Mouse (Mus musculus): ENCODE measurements around the gene Olfr112.
"Not testable (repeated sequence)": the region's sequence is repeated elsewhere in the genome, so short reads cannot be mapped to it uniquely, and the experiment has no call there.

The Olfr112 gene

GRCm38 (mm10) chr17:37569351-37569750 lies at the start of gene Olfr112:
Gene Olfr112, minus strand, starts transcription at chr17:37569451.
- DNase-seq = no peak

- DNase-seq = no peak
Observed at GRCm38 (mm10) chr17:37592643-37593042, 23.4 kb upstream of the Olfr112 start, which contains the start of gene Olfr114. Gene Olfr114, minus strand, starts transcription at chr17:37592743.

- DNase-seq = no peak
Observed at GRCm38 (mm10) chr17:37577563-37577962, 8.3 kb upstream of the Olfr112 start, which contains the start of gene Olfr113. Gene Olfr113, minus strand, starts transcription at chr17:37577663.

- DNase-seq = no peak
Observed at GRCm38 (mm10) chr17:37558913-37559615, 10.2 kb downstream of the Olfr112 start.

- DNase-seq = no peak
Observed at GRCm38 (mm10) chr17:37543800-37544435, 25.3 kb downstream of the Olfr112 start.

- no peak for DNase-seq
Observed at GRCm38 (mm10) chr17:37541454-37542119, 27.7 kb downstream of the Olfr112 start.

GRCm38 (mm10) chr17:37538416-37538815 lies 30.8 kb downstream of the Olfr112 start:
- DNase-seq = not testable (repeated sequence)

- DNase-seq = no peak
Observed at GRCm38 (mm10) chr17:37535173-37535572, 34.1 kb downstream of the Olfr112 start.

- not testable (repeated sequence) for DNase-seq
Observed at GRCm38 (mm10) chr17:37525427-37525826, 43.8 kb downstream of the Olfr112 start.

- DNase-seq = not testable (repeated sequence)
Observed at GRCm38 (mm10) chr17:37524612-37525011, 44.6 kb downstream of the Olfr112 start.
